Mouse (Mus musculus) liver, postnatal 0 days (tissue): Measurements from ENCODE around the gene Nosip. TPM values are rescaled to one million over a fixed set of nuclear protein-coding genes. Genes with fewer than 3 reads are reported as not detected.

ENCODE experiments used
- ATAC-seq: fragments of 200-750 bp; cut with Nextera tagmentation; 2 replicates; pipeline ENCODE4 v1.8.0; 2017; ENCODE audit warnings: mild to moderate bottlenecking, moderate library complexity
- DNase-seq: peaks from one replicate; pipeline ENCODE4 v3.0.0-alpha.2; 2016
- H3K27ac ChIP-seq: fragments of 300-500 bp; sonication (generic); 2 replicates; pipeline ENCODE4 v1.5.1; 2014; ENCODE audit warnings: antibody characterized with exemption, moderate library complexity, mild to moderate bottlenecking, low read depth
- H3K27me3 ChIP-seq: fragments of 300-500 bp; sonication (generic); 2 replicates; pipeline ENCODE4 v1.6.1; 2014; ENCODE audit warnings: low read length, control low read depth, mixed read lengths; ENCODE audit not compliant: insufficient read depth
- H3K36me3 ChIP-seq: fragments of 300-500 bp; sonication (generic); replicated peaks from 2 replicates; pipeline ENCODE4 v1.6.1; 2014; ENCODE audit warnings: mild to moderate bottlenecking, control low read depth, low read length, moderate library complexity, mixed read lengths; ENCODE audit not compliant: insufficient read depth
- H3K4me1 ChIP-seq: fragments of 300-500 bp; sonication (generic); 2 replicates; pipeline ENCODE4 v1.6.1; 2014; ENCODE audit warnings: antibody characterized with exemption, mild to moderate bottlenecking, control low read depth; ENCODE audit not compliant: insufficient read depth
- H3K4me2 ChIP-seq: fragments of 300-500 bp; sonication (generic); 2 replicates; pipeline ENCODE4 v1.6.1; 2014; ENCODE audit warnings: low read depth, mild to moderate bottlenecking, low read length, moderate library complexity, mixed read lengths
- H3K4me3 ChIP-seq: fragments of 300-500 bp; sonication (generic); 2 replicates; pipeline ENCODE4 v1.5.1; 2014; ENCODE audit warnings: low read depth, low read length
- H3K9ac ChIP-seq: fragments of 300-500 bp; sonication (generic); replicated peaks from 2 replicates; pipeline ENCODE4 v1.6.1; 2014; ENCODE audit warnings: mild to moderate bottlenecking, moderate library complexity
- H3K9me3 ChIP-seq: fragments of 300-500 bp; sonication (generic); 2 replicates; pipeline ENCODE4 v1.6.1; 2016; ENCODE audit warnings: mild to moderate bottlenecking, control low read depth, low read length, mixed read lengths
- CTCF ChIP-seq: sonication (generic); IDR thresholded peaks from 2 replicates; pipeline ENCODE4 v1.5.1; 2016; ENCODE audit warnings: antibody characterized with exemption, low read depth
- EP300 ChIP-seq: IDR thresholded peaks from 2 replicates; pipeline ENCODE4 v1.6.1; 2016; ENCODE audit warnings: antibody characterized with exemption, low read depth, mild to moderate bottlenecking
- WGBS: fragments of 180-500 bp; shearing (Covaris S2); extraction: QIAGEN DNeasy Blood & Tissue Kit; methylation state at CpG from one replicate; pipeline ENCODE4 v1.1.7; 2014; ENCODE audit not compliant: insufficient replicate concordance; 5-methylcytosine and 5-hydroxymethylcytosine counted together
- polyA plus RNA-seq: library from polyadenylated mRNA; unstranded; fragments of >200 nt; fragmentation: Nextera tagmentation; extraction: Ambion mirVana; gene quantifications from 2 replicates; pipeline ENCODE4 v1.2.1, GENCODE M21; 2015

Nosip gene
- polyA plus RNA-seq = 22.2 and 22.6 TPM in 2 replicates

DNA sequence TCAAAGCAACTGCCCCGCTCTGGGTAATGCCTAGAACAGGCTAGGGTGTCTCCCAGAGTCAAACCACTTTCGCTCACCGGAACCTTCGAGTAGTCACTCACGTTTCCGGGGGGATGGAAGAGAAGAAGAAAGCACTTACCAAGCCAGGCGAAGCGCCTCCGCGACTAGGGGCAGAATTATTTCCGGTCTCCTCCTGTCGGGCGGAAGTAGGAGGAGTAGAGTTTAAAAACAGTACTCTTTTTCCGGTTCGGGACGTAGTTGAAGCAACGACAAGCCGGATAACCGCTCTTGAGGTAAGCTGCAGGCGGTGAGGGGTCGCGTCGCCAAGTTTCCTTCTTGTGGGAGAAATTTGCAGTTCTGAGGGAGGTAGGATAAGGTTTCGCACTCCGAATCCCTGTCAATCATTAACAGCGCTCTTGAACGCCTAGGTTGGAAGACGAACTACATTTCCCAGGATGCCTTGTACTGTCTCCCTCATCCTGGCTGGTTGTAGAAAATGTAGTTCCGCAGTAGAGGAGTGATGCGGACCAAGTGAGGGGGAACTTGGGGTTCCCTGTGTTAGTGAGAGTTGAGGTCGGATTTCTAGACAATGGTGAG, at the start of gene Nosip, which contains the start of gene Prrg2:
Gene Nosip, plus strand, starts transcription at position 191 of the 597 bp plus-strand sequence.
Gene Prrg2, minus strand, starts transcription at position 439 of the 597 bp plus-strand sequence.
- peak within 1 kb of the TSS; percentile 91 for H3K4me3 ChIP-seq
- H3K36me3 ChIP-seq = no peaks in the 10 kb centered on the region
- H3K27ac ChIP-seq = peak within 1 kb of the TSS; percentile 94
- TF ChIP-seq CTCF (peak; percentile 41), EP300 (peak; percentile 20)
- no peaks in the 10 kb centered on the region for H3K27me3 ChIP-seq
- peaks cover 19% of the 10 kb centered on the region; the same call in 1 of the 2 replicates for H3K4me1 ChIP-seq
- no peaks in the 10 kb centered on the region for H3K9me3 ChIP-seq
- peak within 1 kb of the TSS; percentile 82 for H3K9ac ChIP-seq
- WGBS = 2% methylated on average over 31 of the region's 31 CpGs
- ATAC-seq (peak; percentile 93), DNase-seq (peak; percentile 94)
- H3K4me2 ChIP-seq = peak within 1 kb of the TSS; percentile 76

GRCm38 (mm10) chr7:45012824-45013223, 49.4 kb upstream of the Nosip start:
- H3K9me3 ChIP-seq = no peaks in the 10 kb centered on the region
- no peak overlapping the region for H3K4me2 ChIP-seq
- H3K27ac ChIP-seq = no peak overlapping the region
- peaks cover 14% of the 10 kb centered on the region for H3K4me1 ChIP-seq
- DNase-seq = no peak
- 75% methylated on average over 4 of the region's 4 CpGs for WGBS
- no peak overlapping the region for H3K4me3 ChIP-seq
- H3K36me3 ChIP-seq = peaks cover 51% of the 10 kb centered on the region
- TF ChIP-seq CTCF = no peak
- no peak for TF ChIP-seq EP300
- no peak overlapping the region for H3K9ac ChIP-seq
- no peaks in the 10 kb centered on the region for H3K27me3 ChIP-seq
- ATAC-seq = no peak

- H3K9ac ChIP-seq = 0 out of 2 replicates have a peak overlapping the region, but pooled peaks have one; percentile 7
- no peak overlapping the region for H3K4me3 ChIP-seq
- no peak overlapping the region for H3K4me2 ChIP-seq
- H3K36me3 ChIP-seq = peaks cover 44% of the 10 kb centered on the region
- 93% methylated on average over 16 of the region's 16 CpGs for WGBS
- H3K9me3 ChIP-seq = no peaks in the 10 kb centered on the region
- ATAC-seq (no peak), DNase-seq (no peak)
- no peak for TF ChIP-seq CTCF
- no peak for TF ChIP-seq EP300
- H3K27me3 ChIP-seq = no peaks in the 10 kb centered on the region
- no peak overlapping the region for H3K27ac ChIP-seq
- H3K4me1 ChIP-seq = peaks cover 19% of the 10 kb centered on the region
Measured at GRCm38 (mm10) chr7:45013366-45014095, 48.7 kb upstream of the Nosip start.

DNA sequence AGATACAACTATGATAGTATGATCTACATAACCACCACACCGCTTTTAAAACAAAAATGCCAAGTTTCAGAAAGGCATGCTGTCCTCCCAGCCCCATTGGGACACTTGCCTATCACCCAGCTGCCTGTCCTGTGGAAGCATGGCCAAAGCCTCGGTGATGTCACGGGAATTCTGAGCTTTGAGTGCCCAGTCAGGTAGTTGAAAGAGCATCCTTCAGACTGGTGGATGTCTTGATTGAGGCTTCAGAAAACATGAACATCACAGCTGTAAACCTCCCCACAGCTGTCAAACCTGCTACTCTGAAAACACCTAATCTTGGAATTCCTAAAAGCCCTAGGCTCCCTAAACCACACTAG, 48.2 kb upstream of the Nosip start:
- H3K4me1 ChIP-seq = peaks cover 19% of the 10 kb centered on the region
- no peak overlapping the region for H3K4me3 ChIP-seq
- H3K4me2 ChIP-seq = no peak overlapping the region
- H3K36me3 ChIP-seq = peaks cover 39% of the 10 kb centered on the region
- no peaks in the 10 kb centered on the region for H3K9me3 ChIP-seq
- H3K27ac ChIP-seq = 0 out of 2 replicates have a peak overlapping the region, but pooled peaks have one; percentile 25
- no peak for TF ChIP-seq EP300
- no peak for TF ChIP-seq CTCF
- no peak for DNase-seq
- H3K27me3 ChIP-seq = no peaks in the 10 kb centered on the region
- H3K9ac ChIP-seq = no peak overlapping the region
- WGBS = 95% methylated on average over 3 of the region's 3 CpGs
- ATAC-seq = no peak

GRCm38 (mm10) chr7:45015344-45015956, 46.8 kb upstream of the Nosip start:
- H3K27me3 ChIP-seq = no peaks in the 10 kb centered on the region
- peaks cover 30% of the 10 kb centered on the region for H3K36me3 ChIP-seq
- peak overlapping the region; percentile 98 for H3K27ac ChIP-seq
- H3K4me2 ChIP-seq = peak overlapping the region; percentile 68
- WGBS = under 1% methylated on average over 20 of the region's 20 CpGs
- peak overlapping the region; percentile 96 for H3K9ac ChIP-seq
- TF ChIP-seq EP300 (no peak), CTCF (no peak)
- no peak for ATAC-seq
- no peak for DNase-seq
- H3K4me1 ChIP-seq = peaks cover 19% of the 10 kb centered on the region
- no peaks in the 10 kb centered on the region for H3K9me3 ChIP-seq
- H3K4me3 ChIP-seq = peak overlapping the region; percentile 93

DNA sequence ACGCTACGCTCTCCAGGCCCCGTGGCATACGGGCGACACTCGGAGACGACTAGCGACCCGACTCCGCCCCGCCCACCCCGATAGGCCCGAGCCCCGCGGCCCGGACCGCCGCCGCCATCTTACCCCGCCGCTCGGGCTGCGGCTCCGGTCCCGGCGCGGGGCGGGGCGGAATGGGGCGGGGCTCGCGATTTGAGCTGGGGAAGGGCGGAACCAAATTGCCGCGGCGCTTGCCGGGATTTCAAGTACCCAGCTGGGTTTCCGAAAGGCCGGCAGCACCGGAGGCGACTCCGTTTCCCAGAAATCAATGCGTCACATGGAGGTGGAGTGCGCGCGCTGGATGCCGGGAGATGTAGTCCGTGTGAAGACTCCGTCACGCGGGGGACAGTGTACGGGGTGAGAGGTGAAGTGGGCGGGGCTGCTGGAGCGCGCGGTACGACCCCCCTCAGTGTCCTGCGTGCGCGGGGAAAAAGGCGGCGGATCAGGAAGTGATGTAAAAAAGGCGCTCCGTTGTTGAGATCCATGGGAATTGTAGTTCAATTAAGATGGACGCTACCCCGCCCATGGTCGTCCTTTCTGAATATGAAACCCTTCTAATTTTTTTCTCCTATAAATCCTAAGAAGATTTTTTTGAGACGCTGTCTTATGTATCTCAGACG, 46.1 kb upstream of the Nosip start, which contains the start of gene Scaf1:
Gene Scaf1, minus strand, starts transcription at position 407 of the 656 bp plus-strand sequence.
- peak; percentile 99 for DNase-seq
- Histone ChIP-seq H3K4me3 (peak within 1 kb of the TSS; percentile 93), H3K4me2 (peak within 1 kb of the TSS; percentile 99), H3K9me3 (no peaks in the 10 kb centered on the region), H3K9ac (peak within 1 kb of the TSS; percentile 96), H3K36me3 (peaks cover 26% of the 10 kb centered on the region), H3K27ac (peak within 1 kb of the TSS; percentile 98), H3K27me3 (no peaks in the 10 kb centered on the region), H3K4me1 (peaks cover 19% of the 10 kb centered on the region)
- peak; percentile 80 for ATAC-seq
- WGBS = under 1% methylated on average over 68 of the region's 69 CpGs
- peak; percentile 59; the same call in 1 of the 2 replicates for TF ChIP-seq EP300
- TF ChIP-seq CTCF = no peak
